In the genomic region with DNA sequence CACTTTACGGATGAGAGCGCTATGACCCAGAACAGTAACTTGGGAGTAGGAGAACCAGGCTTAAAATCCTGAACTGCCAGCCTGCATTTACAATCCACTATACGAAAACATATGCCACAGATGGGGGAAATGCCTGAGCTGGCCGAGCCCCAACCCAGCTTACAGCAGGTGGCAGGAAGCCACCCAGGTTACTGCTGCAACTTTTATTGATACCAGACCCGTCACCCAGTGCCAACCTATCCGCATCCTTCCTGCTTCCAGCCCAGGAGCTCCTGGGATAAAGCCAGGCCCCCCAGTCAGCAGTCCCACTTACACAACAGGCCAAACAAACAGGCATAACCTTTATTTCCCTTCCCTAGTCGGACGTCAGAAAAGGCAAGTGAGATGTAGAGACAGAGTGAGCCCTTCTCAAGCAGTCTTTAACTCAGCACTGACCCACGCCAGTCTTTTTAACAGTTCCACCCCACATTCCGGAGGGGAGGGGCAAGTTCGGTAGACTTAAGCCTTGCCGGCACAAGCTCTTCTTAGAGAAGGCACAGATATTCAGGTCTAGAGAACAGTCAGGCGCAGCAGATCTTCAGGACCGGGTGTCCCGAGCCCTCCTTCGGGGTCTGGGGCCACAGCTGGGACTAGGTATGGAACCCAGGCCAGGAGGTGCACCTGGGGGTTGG, we compare ENCODE assay signal across 8 mouse cellular contexts. TPM values are rescaled to one million over a fixed set of nuclear protein-coding genes. Genes with fewer than 3 reads are reported as not detected.
A peak's percentile ranks its signal among the peaks of the same experiment; 100 is the strongest.
DNase-seq lines count a peak whose midpoint lies in the region; ATAC-seq and TF ChIP-seq lines count a peak whose summit lies in the region.

No protein-coding gene starts in this region.

- peak; percentile 47 for DNase-seq in gastrocnemius, adult 2 months
- no peak for DNase-seq in gastrocnemius, postnatal 36 days
- no peak for DNase-seq in forebrain, embryonic 10.5 days (ENCODE audit: extremely low spot score, low spot score)
- no peak for DNase-seq in liver, embryonic 13.5 days
- no peak for DNase-seq in thymus, postnatal 10 days (ENCODE audit: low spot score in 2 of 2)
- DNase-seq in right cerebral cortex, adult 18-20 months, result no peak

- peak overlapping the region; percentile 93 for H3K9ac ChIP-seq in liver, embryonic 13.5 days

- peaks cover 58% of the 10 kb centered on the region for H3K4me1 ChIP-seq in E14TG2a.4 (replicated peaks; ENCODE audit: low read depth, low read length)
- peaks cover 67% of the 10 kb centered on the region for H3K4me1 ChIP-seq in forebrain, embryonic 10.5 days
- H3K4me1 ChIP-seq in liver, embryonic 13.5 days (replicated peaks), result peaks cover 33% of the 10 kb centered on the region

- intact Hi-C loops in gastrocnemius, adult 2 months (cut with DNase I), result no loop called here
- intact Hi-C loops in gastrocnemius, postnatal 36 days (cut with DNase I), result loop anchor here (5.0 kb wide), 1 partner anchor 245 kb away; the partner anchor contains the start of gene Nudt2

- peak overlapping the region; percentile 84 for H3K4me3 ChIP-seq in gastrocnemius, adult 2 months
- H3K4me3 ChIP-seq in E14TG2a.4 (replicated peaks; ENCODE audit: low read length), result peak overlapping the region; percentile 94
- peak overlapping the region; percentile 75 for H3K4me3 ChIP-seq in forebrain, embryonic 10.5 days
- H3K4me3 ChIP-seq in liver, embryonic 13.5 days (replicated peaks), result peak overlapping the region; percentile 86

- no peak for TF ChIP-seq CTCF in gastrocnemius, adult 2 months (IDR thresholded peaks at IDR 0.05)
- no peak for TF ChIP-seq CTCF in E14TG2a.4 (conservative IDR thresholded peaks at IDR 0.05; ENCODE audit: low read length)

- WGBS in forebrain, embryonic 10.5 days, result 84% methylated on average over 16 of the region's 16 CpGs
- 84% methylated on average over 16 of the region's 16 CpGs for WGBS in liver, embryonic 13.5 days (ENCODE audit: insufficient replicate concordance)

- H3K4me2 ChIP-seq in liver, embryonic 13.5 days, result peak overlapping the region; percentile 94

- peaks cover 45% of the 10 kb centered on the region for H3K36me3 ChIP-seq in E14TG2a.4 (ENCODE audit: insufficient read depth, low read length)
- peaks cover 41% of the 10 kb centered on the region for H3K36me3 ChIP-seq in forebrain, embryonic 10.5 days (replicated peaks)
- peaks cover 16% of the 10 kb centered on the region for H3K36me3 ChIP-seq in liver, embryonic 13.5 days

- ATAC-seq in liver, embryonic 13.5 days (ENCODE audit: low read depth), result no peak
- ATAC-seq in CD4-positive, CD25-positive, alpha-beta regulatory T cell, adult 4 months, result no peak

- no peaks in the 10 kb centered on the region for H3K27me3 ChIP-seq in E14TG2a.4 (ENCODE audit: insufficient read depth, low read length)
- H3K27me3 ChIP-seq in forebrain, embryonic 10.5 days (ENCODE audit: poor library complexity, severe bottlenecking), result peaks cover 9% of the 10 kb centered on the region; the same call in 1 of the 2 replicates
- peaks cover 13% of the 10 kb centered on the region; the same call in 1 of the 2 replicates for H3K27me3 ChIP-seq in liver, embryonic 13.5 days

- peak overlapping the region; percentile 95 for H3K27ac ChIP-seq in gastrocnemius, adult 2 months
- peak overlapping the region; percentile 96 for H3K27ac ChIP-seq in forebrain, embryonic 10.5 days
- H3K27ac ChIP-seq in liver, embryonic 13.5 days, result no peak overlapping the region

- H3K9me3 ChIP-seq in E14TG2a.4 (ENCODE audit: low read length), result no peaks in the 10 kb centered on the region
- H3K9me3 ChIP-seq in forebrain, embryonic 10.5 days, result no peaks in the 10 kb centered on the region
- no peaks in the 10 kb centered on the region for H3K9me3 ChIP-seq in liver, embryonic 13.5 days (replicated peaks)

RNA-seq across cellular contexts. Expression of gene Rpp25l, which starts 1.5 kb away (rescaled TPM):
- total RNA-seq in gastrocnemius, adult 2 months (2021), result 10 to 100 TPM; 50.1 to 58.4 TPM
- 10 to 100 TPM; 46.8 to 50.0 TPM for total RNA-seq in gastrocnemius, postnatal 36 days (2021)
- polyA plus RNA-seq in forebrain, embryonic 10.5 days (2016; fragmentation: Nextera tagmentation; extraction: Ambion mirVana), result 97.3 and 98.1 TPM in 2 replicates
- 38.6 and 40.8 TPM in 2 replicates for polyA plus RNA-seq in liver, embryonic 13.5 days (2015; fragmentation: Nextera tagmentation; extraction: Ambion mirVana)
- 10 to 100 TPM; 57.2 to 58.2 TPM for polyA plus RNA-seq in CD4-positive, CD25-positive, alpha-beta regulatory T cell, adult 4 months (2017; shearing (Covaris generic))

RNA-seq across cellular contexts. Expression of gene Dctn3, which starts 11.1 kb away (rescaled TPM):
- 10 to 100 TPM; 40.6 to 42.4 TPM for total RNA-seq in gastrocnemius, adult 2 months (2021)
- 10 to 100 TPM; 40.9 to 41.9 TPM for total RNA-seq in gastrocnemius, postnatal 36 days (2021)
- polyA plus RNA-seq in forebrain, embryonic 10.5 days (2016; fragmentation: Nextera tagmentation; extraction: Ambion mirVana), result 141 and 142 TPM in 2 replicates
- 86.4 and 90.0 TPM in 2 replicates for polyA plus RNA-seq in liver, embryonic 13.5 days (2015; fragmentation: Nextera tagmentation; extraction: Ambion mirVana)
- 10 to 100 TPM; 91.6 to 93.7 TPM for polyA plus RNA-seq in CD4-positive, CD25-positive, alpha-beta regulatory T cell, adult 4 months (2017; shearing (Covaris generic))

RNA-seq across cellular contexts. Expression of gene Il11ra1, which starts 12.1 kb away (rescaled TPM):
- total RNA-seq in gastrocnemius, adult 2 months (2021), result 10 to 100 TPM; 33.3 to 73.4 TPM
- 10 to 100 TPM; 30.8 to 41.2 TPM for total RNA-seq in gastrocnemius, postnatal 36 days (2021)
- polyA plus RNA-seq in forebrain, embryonic 10.5 days (2016; fragmentation: Nextera tagmentation; extraction: Ambion mirVana), result 82.0 and 90.0 TPM in 2 replicates
- 32.7 and 35.8 TPM in 2 replicates for polyA plus RNA-seq in liver, embryonic 13.5 days (2015; fragmentation: Nextera tagmentation; extraction: Ambion mirVana)
- polyA plus RNA-seq in CD4-positive, CD25-positive, alpha-beta regulatory T cell, adult 4 months (2017; shearing (Covaris generic)), result 10 to 100 TPM in 1 of 2 experiments, 1 to 10 TPM in 1; 10.0 to 14.0 TPM

RNA-seq across cellular contexts. Expression of gene Cntfr, which starts 15.0 kb away (rescaled TPM):
- 10 to 100 TPM; 27.3 to 55.3 TPM for total RNA-seq in gastrocnemius, adult 2 months (2021)
- total RNA-seq in gastrocnemius, postnatal 36 days (2021), result 10 to 100 TPM; 24.8 to 31.1 TPM
- polyA plus RNA-seq in forebrain, embryonic 10.5 days (2016; fragmentation: Nextera tagmentation; extraction: Ambion mirVana), result 19.4 and 21.9 TPM in 2 replicates
- 0.38 and 0.62 TPM in 2 replicates for polyA plus RNA-seq in liver, embryonic 13.5 days (2015; fragmentation: Nextera tagmentation; extraction: Ambion mirVana)
- not detected for polyA plus RNA-seq in CD4-positive, CD25-positive, alpha-beta regulatory T cell, adult 4 months (2017; shearing (Covaris generic))

RNA-seq across cellular contexts. Expression of gene Arid3c, which starts 19.1 kb away (rescaled TPM):
- not detected for total RNA-seq in gastrocnemius, adult 2 months (2021)
- total RNA-seq in gastrocnemius, postnatal 36 days (2021), result not detected
- 1.1 and 1.4 TPM in 2 replicates for polyA plus RNA-seq in forebrain, embryonic 10.5 days (2016; fragmentation: Nextera tagmentation; extraction: Ambion mirVana)
- polyA plus RNA-seq in liver, embryonic 13.5 days (2015; fragmentation: Nextera tagmentation; extraction: Ambion mirVana), result not detected in 2 replicates
- polyA plus RNA-seq in CD4-positive, CD25-positive, alpha-beta regulatory T cell, adult 4 months (2017; shearing (Covaris generic)), result not detected
